Mouse (Mus musculus) ovary, postnatal 10 days (tissue): ENCODE measurements around the gene Olfr683.
"Not testable (repeated sequence)": the region's sequence is repeated elsewhere in the genome, so short reads cannot be mapped to it uniquely, and the experiment has no call there.

ENCODE experiments used
- DNase-seq: peaks from one replicate; pipeline ENCODE4 v3.0.0; 2022; ENCODE audit warnings: low spot score

Olfr683 gene

GRCm38 (mm10) chr7:105146912-105147311 is at the start of gene Olfr683:
Olfr683 (minus strand) TSS chr7:105147012.
- no peak for DNase-seq

GRCm38 (mm10) chr7:105185912-105186311 is 39.1 kb upstream of the Olfr683 start, which contains the start of gene Olfr685:
Olfr685 (minus strand) TSS chr7:105186012.
- no peak for DNase-seq

DNA sequence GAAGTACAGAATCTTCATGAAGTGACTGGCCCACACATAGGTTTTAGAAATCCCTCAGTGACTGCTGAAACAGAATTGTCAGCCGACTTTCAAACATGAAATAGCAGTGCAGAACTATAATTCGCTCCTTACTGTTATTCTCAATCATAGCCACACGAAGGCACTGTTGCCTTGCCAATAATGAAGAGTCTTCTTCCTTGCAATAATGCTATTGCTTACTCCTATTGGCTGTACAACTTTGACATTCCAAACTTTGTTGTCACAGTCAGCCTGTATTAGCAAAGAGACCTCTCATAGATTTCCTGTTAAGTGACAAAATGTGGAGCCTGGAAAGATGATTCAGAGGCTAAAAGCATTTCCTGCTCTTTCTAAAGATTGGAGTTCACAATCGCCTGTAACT is 24.0 kb upstream of the Olfr683 start:
- DNase-seq: no peak

- DNase-seq: no peak
These were observed 16.7 kb upstream of the Olfr683 start, which contains the start of gene Olfr684 for GRCm38 (mm10) chr7:105163553-105163952. Olfr684 (minus strand) TSS chr7:105163653.

GRCm38 (mm10) chr7:105141275-105141674 is 5.5 kb downstream of the Olfr683 start:
- no peak for DNase-seq

GRCm38 (mm10) chr7:105116536-105116935 is 30.3 kb downstream of the Olfr683 start, which contains the start of gene Olfr681:
Olfr681 (plus strand) TSS chr7:105116836.
- no peak for DNase-seq

- DNase-seq: not testable (repeated sequence)
These were observed 54.1 kb downstream of the Olfr683 start, which contains the start of gene Olfr680-ps1 for GRCm38 (mm10) chr7:105092717-105093116. Olfr680-ps1 (minus strand) TSS chr7:105092817.
